Mouse (Mus musculus) forebrain, embryonic 10.5 days (tissue): ENCODE measurements around the gene Jarid2. TPM values are rescaled to one million over a fixed set of nuclear protein-coding genes. Genes with fewer than 3 reads are reported as not detected.

Experiments
- DNase-seq: peaks from one replicate; pipeline ENCODE4 v3.0.0-alpha.2; 2017; ENCODE audit warnings: low spot score; ENCODE audit errors: extremely low spot score
- H3K27ac ChIP-seq: fragments of 300-500 bp; sonication (generic); 2 replicates; pipeline ENCODE4 v1.5.1; 2016; ENCODE audit warnings: mild to moderate bottlenecking
- H3K27me3 ChIP-seq: fragments of 300-500 bp; sonication (generic); 2 replicates; pipeline ENCODE4 v1.6.1; 2016; ENCODE audit warnings: mild to moderate bottlenecking; ENCODE audit not compliant: poor library complexity, severe bottlenecking
- H3K36me3 ChIP-seq: fragments of 300-500 bp; sonication (generic); replicated peaks from 2 replicates; pipeline ENCODE4 v1.6.1; 2016; ENCODE audit warnings: mild to moderate bottlenecking, moderate library complexity
- H3K4me1 ChIP-seq: fragments of 300-500 bp; sonication (generic); 2 replicates; pipeline ENCODE4 v1.6.1; 2016
- H3K4me3 ChIP-seq: fragments of 300-500 bp; sonication (generic); 2 replicates; pipeline ENCODE4 v1.5.1; 2016; ENCODE audit warnings: mild to moderate bottlenecking, moderate library complexity
- H3K9me3 ChIP-seq: fragments of 300-500 bp; sonication (generic); 2 replicates; pipeline ENCODE4 v1.6.1; 2016; ENCODE audit warnings: mild to moderate bottlenecking, moderate library complexity
- WGBS: fragments of 180-500 bp; shearing (Covaris S2); methylation state at CpG from one replicate; pipeline ENCODE4 v1.1.7; 2016; 5-methylcytosine and 5-hydroxymethylcytosine counted together
- polyA plus RNA-seq: library from polyadenylated mRNA; unstranded; fragments of >200 nt; fragmentation: Nextera tagmentation; extraction: Ambion mirVana; gene quantifications from 2 replicates; pipeline ENCODE4 v1.2.1, GENCODE M21; 2016

The Jarid2 gene
- polyA plus RNA-seq, 1 experiment from 2014 or later = 65.0 TPM

DNA sequence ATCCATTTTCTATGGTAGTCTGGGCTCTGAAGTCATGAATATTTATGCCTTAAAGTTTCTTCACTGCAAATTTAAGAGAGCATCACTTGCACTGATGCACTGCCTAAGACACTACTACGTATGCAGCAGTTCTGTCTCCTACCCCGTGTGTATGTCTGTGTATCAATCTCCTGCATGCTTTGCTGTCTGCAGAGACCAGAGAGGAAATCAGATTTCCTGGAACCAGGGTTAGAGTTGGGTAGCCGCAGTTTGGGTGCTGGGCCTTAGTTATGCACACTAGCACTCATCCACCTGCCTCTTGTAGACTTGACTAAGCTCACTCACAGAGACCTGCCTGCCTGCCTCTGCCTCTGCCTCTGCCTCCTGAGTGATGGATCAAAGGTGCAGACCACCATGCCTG, 33.8 kb downstream of the Jarid2 start:
- no peaks in the 10 kb centered on the region for H3K9me3 ChIP-seq
- H3K27me3 ChIP-seq = no peaks in the 10 kb centered on the region
- H3K36me3 ChIP-seq = peaks cover 10% of the 10 kb centered on the region; the same call in 1 of the 2 replicates
- peaks cover 26% of the 10 kb centered on the region for H3K4me1 ChIP-seq
- no peak for DNase-seq
- no peak overlapping the region for H3K27ac ChIP-seq
- no peak overlapping the region for H3K4me3 ChIP-seq
- WGBS = 89% methylated on average over 3 of the region's 3 CpGs

- H3K36me3 ChIP-seq = peaks cover 16% of the 10 kb centered on the region
- 91% methylated on average over 6 of the region's 6 CpGs for WGBS
- no peaks in the 10 kb centered on the region for H3K9me3 ChIP-seq
These were observed 38.5 kb downstream of the Jarid2 start for GRCm38 (mm10) chr13:44767751-44768150.

GRCm38 (mm10) chr13:44770808-44771605, 41.7 kb downstream of the Jarid2 start:
- no peaks in the 10 kb centered on the region for H3K27me3 ChIP-seq

More at GRCm38 (mm10) chr13:44767751-44768150, 38.5 kb downstream of the Jarid2 start:
- no peaks in the 10 kb centered on the region for H3K27me3 ChIP-seq
- H3K4me3 ChIP-seq = no peak overlapping the region
- no peak for DNase-seq
- H3K4me1 ChIP-seq = peaks cover 17% of the 10 kb centered on the region
- no peak overlapping the region for H3K27ac ChIP-seq

GRCm38 (mm10) chr13:44772816-44773215, 43.5 kb downstream of the Jarid2 start:
- Histone ChIP-seq H3K4me3 (no peak overlapping the region), H3K9me3 (no peaks in the 10 kb centered on the region), H3K36me3 (peaks cover 42% of the 10 kb centered on the region), H3K4me1 (peaks cover 12% of the 10 kb centered on the region; the same call in 1 of the 2 replicates), H3K27me3 (no peaks in the 10 kb centered on the region), H3K27ac (no peak overlapping the region)
- no peak for DNase-seq
- 94% methylated on average over 3 of the region's 3 CpGs for WGBS

More at GRCm38 (mm10) chr13:44770808-44771605, 41.7 kb downstream of the Jarid2 start:
- H3K9me3 ChIP-seq = no peaks in the 10 kb centered on the region
- WGBS = 82% methylated on average over 5 of the region's 5 CpGs
- no peak for DNase-seq
- peaks cover 12% of the 10 kb centered on the region; the same call in 1 of the 2 replicates for H3K4me1 ChIP-seq
- peaks cover 44% of the 10 kb centered on the region for H3K36me3 ChIP-seq
- no peak overlapping the region for H3K27ac ChIP-seq
- no peak overlapping the region for H3K4me3 ChIP-seq

DNA sequence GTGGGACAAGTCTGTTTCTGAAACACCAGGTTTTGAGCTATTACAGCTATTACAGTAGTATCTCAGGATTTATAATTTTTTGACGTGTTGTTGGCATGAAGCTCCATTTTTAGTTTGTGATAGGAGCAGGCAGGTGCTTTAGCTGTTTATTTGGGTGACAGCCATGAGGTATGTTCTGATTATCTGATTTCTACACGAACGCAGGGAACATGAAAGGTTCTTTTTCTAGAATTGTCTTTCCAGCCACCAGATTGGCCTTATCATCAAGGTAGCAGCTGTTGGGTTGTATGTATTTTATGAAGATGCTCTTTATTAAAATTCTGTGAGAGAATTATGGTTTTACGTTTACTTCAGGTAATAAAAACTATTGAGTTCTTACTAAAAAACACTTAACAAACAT, 45.1 kb downstream of the Jarid2 start:
- Histone ChIP-seq H3K4me3 (no peak overlapping the region), H3K36me3 (peaks cover 42% of the 10 kb centered on the region)

DNA sequence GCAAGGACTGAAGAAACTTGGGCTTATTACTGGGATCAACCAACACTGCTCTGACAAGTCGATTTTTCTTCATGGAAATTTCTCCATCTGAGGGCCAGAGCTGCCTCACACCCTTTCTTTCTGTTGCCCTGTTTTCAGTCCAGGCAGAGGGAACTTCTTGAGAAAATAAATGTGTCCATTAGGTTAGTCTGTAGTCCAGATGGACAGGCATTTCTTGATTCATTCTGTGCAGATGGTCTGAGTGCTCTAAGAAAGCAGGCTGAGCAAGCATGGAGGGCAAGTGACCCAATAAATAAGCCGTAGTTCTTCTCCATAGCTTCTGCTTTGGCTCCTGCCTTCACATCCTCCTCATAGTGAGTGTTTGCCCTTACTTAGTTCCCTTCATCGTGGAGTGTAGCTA, 46.1 kb downstream of the Jarid2 start:
- no peak overlapping the region for H3K4me3 ChIP-seq
- DNase-seq = no peak
- no peaks in the 10 kb centered on the region for H3K27me3 ChIP-seq
- H3K4me1 ChIP-seq = peaks cover 4% of the 10 kb centered on the region; the same call in 1 of the 2 replicates
- no peaks in the 10 kb centered on the region for H3K9me3 ChIP-seq
- 85% methylated on average over 3 of the region's 3 CpGs for WGBS
- H3K27ac ChIP-seq = no peak overlapping the region
- peaks cover 42% of the 10 kb centered on the region for H3K36me3 ChIP-seq

More for the DNA sequence above, 45.1 kb downstream of the Jarid2 start:
- WGBS = 95% methylated on average over 4 of the region's 4 CpGs
- no peak for DNase-seq
- no peaks in the 10 kb centered on the region for H3K27me3 ChIP-seq
- 0 out of 2 replicates have a peak, but pooled peaks cover 4% of the 10 kb centered on the region for H3K4me1 ChIP-seq
- H3K27ac ChIP-seq = no peak overlapping the region
- H3K9me3 ChIP-seq = no peaks in the 10 kb centered on the region

GRCm38 (mm10) chr13:44780506-44780905, 51.2 kb downstream of the Jarid2 start:
- Histone ChIP-seq H3K27me3 (no peaks in the 10 kb centered on the region), H3K36me3 (peaks cover 18% of the 10 kb centered on the region), H3K9me3 (no peaks in the 10 kb centered on the region), H3K4me3 (no peak overlapping the region), H3K4me1 (peaks cover 7% of the 10 kb centered on the region), H3K27ac (no peak overlapping the region)
- 85% methylated on average over 1 of the region's 1 CpGs for WGBS
- no peak for DNase-seq

DNA sequence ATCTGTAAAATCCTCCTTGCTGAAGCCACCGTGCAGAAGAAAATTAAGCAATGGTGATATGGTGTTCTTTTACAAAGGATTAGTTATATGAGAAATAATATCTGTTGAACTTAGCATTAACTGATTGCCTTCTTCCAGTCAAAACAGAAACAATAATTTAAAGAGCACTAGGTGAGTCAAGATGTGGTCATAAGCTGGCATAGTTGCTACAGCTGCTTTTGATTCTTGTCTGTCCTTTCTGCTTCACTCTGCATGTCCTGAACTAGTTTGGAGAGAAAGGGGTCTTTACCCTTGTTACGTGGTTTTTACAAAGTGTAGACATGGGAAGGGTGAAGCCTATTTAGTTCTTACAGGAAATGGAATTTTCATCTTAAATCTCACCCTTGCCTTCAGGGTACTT, 51.9 kb downstream of the Jarid2 start:
- Histone ChIP-seq H3K4me1 (peaks cover 13% of the 10 kb centered on the region), H3K36me3 (peaks cover 12% of the 10 kb centered on the region), H3K9me3 (no peaks in the 10 kb centered on the region), H3K4me3 (no peak overlapping the region), H3K27ac (no peak overlapping the region), H3K27me3 (no peaks in the 10 kb centered on the region)
- DNase-seq = no peak
- WGBS = 68% methylated on average over 2 of the region's 2 CpGs

- Histone ChIP-seq H3K4me3 (no peak overlapping the region), H3K36me3 (peaks cover 12% of the 10 kb centered on the region), H3K9me3 (no peaks in the 10 kb centered on the region), H3K27ac (no peak overlapping the region), H3K27me3 (no peaks in the 10 kb centered on the region), H3K4me1 (peaks cover 35% of the 10 kb centered on the region)
- WGBS = 92% methylated on average over 1 of the region's 1 CpGs
- no peak for DNase-seq
These were observed 55.3 kb downstream of the Jarid2 start for GRCm38 (mm10) chr13:44784551-44784950.

DNA sequence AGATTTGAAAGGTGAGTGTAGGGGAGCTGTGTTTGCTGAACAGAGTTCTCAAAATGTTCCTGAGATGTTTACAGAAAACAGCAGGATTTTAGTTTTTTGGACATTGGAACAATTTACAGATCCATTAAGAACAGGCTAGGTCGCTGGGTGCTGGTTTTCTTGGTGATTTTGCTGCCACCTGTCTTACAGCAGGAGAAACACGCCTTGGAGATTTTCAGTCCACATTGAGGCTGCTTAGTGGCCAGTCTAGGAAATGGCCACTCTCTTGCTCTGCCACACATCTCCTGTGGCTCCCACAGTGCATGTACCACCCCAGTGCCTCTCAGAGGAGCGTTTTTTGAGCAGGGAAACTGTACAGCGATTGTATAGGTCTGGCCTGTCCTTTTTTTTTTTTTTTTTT, 57.0 kb downstream of the Jarid2 start:
- Histone ChIP-seq H3K27me3 (no peaks in the 10 kb centered on the region), H3K36me3 (peaks cover 12% of the 10 kb centered on the region), H3K4me1 (peaks cover 47% of the 10 kb centered on the region), H3K27ac (no peak overlapping the region), H3K9me3 (no peaks in the 10 kb centered on the region), H3K4me3 (no peak overlapping the region)
- 36% methylated on average over 4 of the region's 4 CpGs for WGBS
- peak; percentile 20 for DNase-seq

GRCm38 (mm10) chr13:44788352-44789125, 59.3 kb downstream of the Jarid2 start:
- 97% methylated on average over 9 of the region's 9 CpGs for WGBS
- Histone ChIP-seq H3K4me3 (no peak overlapping the region), H3K4me1 (peaks cover 65% of the 10 kb centered on the region), H3K27me3 (no peaks in the 10 kb centered on the region), H3K36me3 (peaks cover 4% of the 10 kb centered on the region; the same call in 1 of the 2 replicates), H3K27ac (no peak overlapping the region), H3K9me3 (no peaks in the 10 kb centered on the region)
- DNase-seq = no peak

- WGBS = 64% methylated on average over 2 of the region's 2 CpGs
- no peaks in the 10 kb centered on the region for H3K27me3 ChIP-seq
- no peaks in the 10 kb centered on the region for H3K9me3 ChIP-seq
- no peaks in the 10 kb centered on the region for H3K36me3 ChIP-seq
- no peak overlapping the region for H3K4me3 ChIP-seq
- H3K4me1 ChIP-seq = peaks cover 76% of the 10 kb centered on the region
- DNase-seq = no peak
- H3K27ac ChIP-seq = no peak overlapping the region
These were observed 60.7 kb downstream of the Jarid2 start for GRCm38 (mm10) chr13:44789982-44790381.
